Mouse (Mus musculus): ENCODE measurements at regions not wholly inside any gene's neighbourhood (a gene's known extent, or its start where the extent isn't known, plus 50 kb on each side); places are given as distances from the start of the nearest gene placed in this dataset.
"Not testable (repeated sequence)": the region's sequence is repeated elsewhere in the genome, so short reads cannot be mapped to it uniquely, and the experiment has no call there.

GRCm38 (mm10) chr3:112384641-112385040, 874.0 kb downstream of the Amy2a5 start:
- DNase-seq, result no peak

- DNase-seq, result no peak
These were observed 912.8 kb downstream of the Amy2a5 start for GRCm38 (mm10) chr3:112345866-112346265.

GRCm38 (mm10) chr3:112331171-112331570, 927.5 kb downstream of the Amy2a5 start:
- DNase-seq, result no peak

- peak; percentile 16 for DNase-seq
These were observed 933.3 kb downstream of the Amy2a5 start for GRCm38 (mm10) chr3:112325348-112325747.

- DNase-seq, result not testable (repeated sequence)
These were observed 937.4 kb downstream of the Amy2a5 start for GRCm38 (mm10) chr3:112321196-112321595.

GRCm38 (mm10) chr3:112278785-112279430, 979.7 kb downstream of the Amy2a5 start:
- DNase-seq, result no peak

- peak; percentile 37 for DNase-seq
These were observed 997.1 kb downstream of the Amy2a5 start for GRCm38 (mm10) chr3:112261334-112262101.

- not testable (repeated sequence) for DNase-seq
These were observed 1015.7 kb downstream of the Amy2a5 start for GRCm38 (mm10) chr3:112242986-112243385.

GRCm38 (mm10) chr3:112239626-112240120, 1019.0 kb downstream of the Amy2a5 start:
- DNase-seq, result no peak
